Comparison of ENCODE assay signal across 17 mouse cellular contexts in the genomic region with DNA sequence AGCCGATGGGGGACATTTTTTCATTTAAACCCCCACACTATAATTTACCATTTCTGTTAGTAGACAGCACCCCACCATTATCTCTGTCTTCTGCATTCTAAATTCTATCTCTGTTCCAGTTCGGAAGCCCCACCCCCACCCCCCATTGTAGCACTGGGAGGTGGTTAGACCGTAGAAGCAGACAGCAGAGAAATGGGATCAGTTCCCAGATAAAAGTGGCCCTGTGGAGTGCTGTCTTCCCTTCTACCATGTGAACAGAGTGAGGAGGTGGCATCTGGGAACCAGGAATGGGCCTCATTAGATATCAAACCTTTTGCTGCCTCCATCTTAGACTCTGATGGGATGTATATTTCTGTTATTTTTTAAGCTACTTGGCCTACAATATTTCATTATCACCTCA.
"Had no signal": no experiment of that assay in that cellular context is flagged by ENCODE, and none has a peak within 500 bp of the region (broad histone marks: within the 10 kb centered on the region; RNA-seq: fewer than 3 reads in every experiment).

No protein-coding gene starts in this region.

- H3K4me1 ChIP-seq: neural tube, embryonic 12.5 days; stomach, embryonic 15.5 days had no signal

- H3K36me3 ChIP-seq: neural tube, embryonic 12.5 days; neural tube, embryonic 13.5 days; neural tube, embryonic 15.5 days; stomach, embryonic 15.5 days had no signal

- DNase-seq: retina, postnatal 1 day; right cerebral cortex, adult 18-20 months; right cerebral cortex, postnatal 14 days; right cerebral cortex, postnatal 25 days; right cerebral cortex, postnatal 4 days; spleen, adult 18-20 months; thymus, adult 18-20 months; thymus, adult 2 months; thymus, postnatal 14 days; thymus, postnatal 25 days; thymus, postnatal 36 days; thymus, postnatal 4 days had no signal

- H3K27ac ChIP-seq: neural tube, embryonic 12.5 days; neural tube, embryonic 13.5 days; neural tube, embryonic 15.5 days; stomach, embryonic 15.5 days; stomach, postnatal 0 days had no signal

- H3K27me3 ChIP-seq: neural tube, embryonic 12.5 days; neural tube, embryonic 13.5 days; neural tube, embryonic 15.5 days; stomach, embryonic 15.5 days had no signal

- H3K4me3 ChIP-seq: neural tube, embryonic 12.5 days; neural tube, embryonic 13.5 days; neural tube, embryonic 15.5 days; stomach, embryonic 15.5 days had no signal
